Mouse (Mus musculus) cerebellum, adult 9-11 months (tissue): ENCODE measurements at regions not wholly inside any gene's neighbourhood (a gene's known extent, or its start where the extent isn't known, plus 50 kb on each side); places are given as distances from the start of the nearest gene placed in this dataset.

Source experiments
- DNase-seq: peaks from one replicate; pipeline ENCODE4 v3.0.0; 2022

- no peak for DNase-seq
Measured at GRCm38 (mm10) chr12:14415543-14416181, 263.8 kb upstream of the Fam84a start.

GRCm38 (mm10) chr12:14411102-14411501 lies 259.2 kb upstream of the Fam84a start:
- DNase-seq = no peak

- DNase-seq = no peak
Measured at GRCm38 (mm10) chr12:14405796-14406195, 253.9 kb upstream of the Fam84a start.

GRCm38 (mm10) chr12:14376211-14376610 lies 224.4 kb upstream of the Fam84a start:
- DNase-seq = no peak

- no peak for DNase-seq
Measured at GRCm38 (mm10) chr12:14338244-14338799, 186.5 kb upstream of the Fam84a start.

- DNase-seq = no peak
Measured at GRCm38 (mm10) chr12:14337813-14338212, 186.0 kb upstream of the Fam84a start.

- no peak for DNase-seq
Measured at GRCm38 (mm10) chr12:14318693-14319092, 166.8 kb upstream of the Fam84a start.

GRCm38 (mm10) chr12:14316392-14316791 lies 164.5 kb upstream of the Fam84a start:
- no peak for DNase-seq

GRCm38 (mm10) chr12:14315780-14316179 lies 163.9 kb upstream of the Fam84a start:
- peak; percentile 16 for DNase-seq

- no peak for DNase-seq
Measured at GRCm38 (mm10) chr12:14302366-14302930, 150.6 kb upstream of the Fam84a start.

- no peak for DNase-seq
Measured at GRCm38 (mm10) chr12:14301676-14302365, 150.0 kb upstream of the Fam84a start.

- DNase-seq = no peak
Measured at GRCm38 (mm10) chr12:14292083-14292482, 140.2 kb upstream of the Fam84a start.

- DNase-seq = no peak
Measured at GRCm38 (mm10) chr12:14287657-14288056, 135.8 kb upstream of the Fam84a start.

- DNase-seq = no peak
Measured at GRCm38 (mm10) chr12:14286676-14287075, 134.8 kb upstream of the Fam84a start.

- no peak for DNase-seq
Measured at GRCm38 (mm10) chr12:14285870-14286535, 134.1 kb upstream of the Fam84a start.

- no peak for DNase-seq
Measured at GRCm38 (mm10) chr12:14283106-14283692, 131.3 kb upstream of the Fam84a start.

GRCm38 (mm10) chr12:14275265-14275664 lies 123.4 kb upstream of the Fam84a start:
- DNase-seq = no peak

- DNase-seq = no peak
Measured at GRCm38 (mm10) chr12:14274796-14275195, 122.9 kb upstream of the Fam84a start.

GRCm38 (mm10) chr12:14271216-14271615 lies 119.4 kb upstream of the Fam84a start:
- no peak for DNase-seq

GRCm38 (mm10) chr12:14261102-14261501 lies 109.2 kb upstream of the Fam84a start:
- DNase-seq = no peak

- no peak for DNase-seq
Measured at GRCm38 (mm10) chr12:14260288-14260687, 108.4 kb upstream of the Fam84a start.

GRCm38 (mm10) chr12:14253336-14253735 lies 101.5 kb upstream of the Fam84a start:
- no peak for DNase-seq

GRCm38 (mm10) chr12:14250124-14250523 lies 98.3 kb upstream of the Fam84a start:
- no peak for DNase-seq
